Mouse (Mus musculus) liver, embryonic 14.5 days (tissue): ENCODE measurements around the gene Scrn3. TPM values are rescaled to one million over a fixed set of nuclear protein-coding genes. Genes with fewer than 3 reads are reported as not detected.

ENCODE experiments used
- ATAC-seq: fragments of 200-750 bp; cut with Nextera tagmentation; 2 replicates; pipeline ENCODE4 v1.8.0; 2017; ENCODE audit warnings: moderate number of reproducible peaks, mild to moderate bottlenecking, moderate library complexity; ENCODE audit not compliant: insufficient read depth
- DNase-seq, 3 experiments: peaks; one replicate each; pipeline ENCODE4 v3.0.0-alpha.2; 2012 to 2013; ENCODE audit warnings: low read depth in 3 of 3, low spot score in 3 of 3
- H3K27ac ChIP-seq: fragments of 300-500 bp; sonication (generic); 2 replicates; pipeline ENCODE4 v1.5.1; 2014; ENCODE audit warnings: moderate library complexity, mild to moderate bottlenecking, control low read depth, inconsistent platforms
- H3K27me3 ChIP-seq: fragments of 300-500 bp; sonication (generic); 2 replicates; pipeline ENCODE4 v1.6.1; 2014; ENCODE audit warnings: mild to moderate bottlenecking, low read length, moderate library complexity; ENCODE audit not compliant: control insufficient read depth, insufficient read depth
- H3K36me3 ChIP-seq: fragments of 300-500 bp; sonication (generic); replicated peaks from 2 replicates; pipeline ENCODE4 v1.6.1; 2014; ENCODE audit warnings: low read depth; ENCODE audit not compliant: control insufficient read depth, insufficient read depth
- H3K4me1 ChIP-seq, 2 experiments: fragments of 200-500 bp in 1 of 2; fragments of 300-500 bp in 1 of 2; sonication (generic) in 1 of 2; replicated peaks; 2 replicates each; pipeline ENCODE4 v1.6.1; 2012 to 2014; ENCODE audit warnings: antibody characterized with exemption in 1 of 2, inconsistent platforms in 1 of 2, low read length in 1 of 2; ENCODE audit not compliant: control insufficient read depth in 2 of 2, insufficient read depth in 2 of 2
- H3K4me2 ChIP-seq: fragments of 300-500 bp; sonication (generic); 2 replicates; pipeline ENCODE4 v1.6.1; 2014; ENCODE audit warnings: low read depth, mild to moderate bottlenecking, control low read depth, moderate library complexity
- H3K4me3 ChIP-seq, 2 experiments: fragments of 200-500 bp in 1 of 2; fragments of 300-500 bp in 1 of 2; sonication (generic) in 1 of 2; 2 replicates each; pipeline ENCODE4 v1.5.1; 2012 to 2014; ENCODE audit warnings: low read depth in 2 of 2, low read length in 2 of 2, mild to moderate bottlenecking in 2 of 2, control low read depth in 1 of 2, inconsistent platforms in 1 of 2, moderate library complexity in 1 of 2; ENCODE audit not compliant: insufficient read depth in 1 of 2
- H3K9ac ChIP-seq: fragments of 300-500 bp; sonication (generic); replicated peaks from 2 replicates; pipeline ENCODE4 v1.6.1; 2014; ENCODE audit warnings: mild to moderate bottlenecking, control low read depth, moderate library complexity
- H3K9me3 ChIP-seq: fragments of 300-500 bp; sonication (generic); 2 replicates; pipeline ENCODE4 v1.6.1; 2016; ENCODE audit warnings: low read length, mixed read lengths; ENCODE audit not compliant: control insufficient read depth
- CTCF ChIP-seq: IDR thresholded peaks from 2 replicates; pipeline ENCODE4 v1.5.1; 2016; ENCODE audit warnings: antibody characterized with exemption, low read depth, control low read depth
- EP300 ChIP-seq: IDR thresholded peaks from 2 replicates; pipeline ENCODE4 v1.6.1; 2016; ENCODE audit warnings: antibody characterized with exemption, low read depth
- WGBS: fragments of 180-500 bp; shearing (Covaris S2); extraction: QIAGEN DNeasy Blood & Tissue Kit; methylation state at CpG from one replicate; pipeline ENCODE4 v1.1.7; 2014; ENCODE audit not compliant: insufficient replicate concordance; 5-methylcytosine and 5-hydroxymethylcytosine counted together
- polyA plus RNA-seq, 2 experiments: library from polyadenylated mRNA; depleted of rRNA in 1 of 2; stranded (reverse) in 1 of 2; unstranded in 1 of 2; fragments of >200 nt; fragmentation: Nextera tagmentation in 1 of 2; extraction: Ambion mirVana in 1 of 2; gene quantifications; 2 replicates each; pipeline versions ENCODE4 v1.2.1 to v1.2.3; 2012 to 2014

The Scrn3 gene
- polyA plus RNA-seq, 2 experiments, result 20.1 to 22.4 TPM

DNA sequence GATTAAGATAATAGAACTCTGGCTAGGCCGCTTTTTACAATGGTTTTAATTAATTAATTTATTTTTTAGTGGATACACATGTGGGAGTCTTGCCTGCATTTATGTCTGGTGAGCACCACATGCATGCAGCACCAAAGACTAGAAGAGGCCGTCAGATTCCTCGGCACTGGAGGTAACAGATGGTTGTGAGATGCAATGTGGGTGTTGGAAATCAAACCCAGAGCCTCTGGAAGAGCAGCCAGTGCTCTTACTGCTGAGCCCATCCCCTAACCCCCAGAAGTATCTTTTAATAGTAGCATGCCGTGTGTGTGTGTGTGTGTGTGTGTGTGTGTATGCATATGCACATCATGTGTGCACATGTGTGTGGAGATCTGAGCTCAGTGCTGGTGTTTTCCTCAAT lies 32.8 kb downstream of the Scrn3 start:
- WGBS, result 83% methylated on average over 4 of the region's 4 CpGs

DNA sequence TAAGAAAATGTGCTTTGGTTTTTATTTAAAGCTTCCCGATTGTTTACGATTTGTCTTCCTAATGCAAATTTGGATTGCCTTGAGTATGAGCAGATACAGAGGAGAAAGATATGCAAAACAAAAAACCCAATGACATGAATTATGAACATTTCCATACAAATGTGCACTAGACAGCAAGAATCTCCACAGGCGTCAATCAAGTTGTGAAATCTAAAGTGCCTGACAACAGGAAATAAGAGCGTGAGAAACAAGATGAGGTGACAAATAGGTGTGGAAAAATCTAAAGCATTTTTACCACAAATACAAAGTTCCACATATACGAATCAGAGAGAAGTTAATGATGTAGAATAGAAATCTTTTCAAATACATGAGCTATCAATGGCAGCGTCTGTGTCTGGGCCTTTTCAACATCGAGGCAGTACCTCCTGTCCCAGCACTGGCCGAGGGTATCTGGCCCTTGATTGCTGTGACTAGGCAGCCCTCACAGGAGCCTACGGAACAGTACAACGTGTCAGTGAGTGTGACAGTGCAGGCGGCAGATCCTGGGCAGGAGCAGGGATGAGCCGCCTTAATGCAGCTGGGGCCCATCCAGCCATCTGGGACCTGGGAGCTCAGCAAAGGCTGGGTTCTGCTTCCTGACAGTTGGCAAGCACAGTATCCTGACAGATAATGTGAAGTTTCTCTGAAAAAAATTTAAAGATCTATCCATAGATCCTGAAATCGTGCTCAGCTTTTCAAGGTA lies 34.1 kb downstream of the Scrn3 start:
- DNase-seq, result no peak
- no peaks in the 10 kb centered on the region for H3K27me3 ChIP-seq
- TF ChIP-seq CTCF, result no peak
- TF ChIP-seq EP300, result no peak
- no peaks in the 10 kb centered on the region for H3K9me3 ChIP-seq
- ATAC-seq, result no peak
- peaks cover 0 to 4% of the 10 kb centered on the region in 2 experiments; a peak in 2 of 4 replicates for H3K4me1 ChIP-seq
- no peak overlapping the region for H3K4me3 ChIP-seq
- H3K9ac ChIP-seq, result no peak overlapping the region
- no peak overlapping the region for H3K27ac ChIP-seq
- no peaks in the 10 kb centered on the region; the same call in 1 of the 2 replicates for H3K36me3 ChIP-seq
- no peak overlapping the region for H3K4me2 ChIP-seq
- 76% methylated on average over 13 of the region's 13 CpGs for WGBS

More for the DNA sequence above, 32.8 kb downstream of the Scrn3 start:
- Histone ChIP-seq H3K9ac (no peak overlapping the region), H3K36me3 (no peaks in the 10 kb centered on the region), H3K27me3 (no peaks in the 10 kb centered on the region), H3K4me2 (no peak overlapping the region), H3K27ac (no peak overlapping the region), H3K9me3 (no peaks in the 10 kb centered on the region), H3K4me1 (no peaks in the 10 kb centered on the region), H3K4me3 (no peak overlapping the region)
- TF ChIP-seq CTCF, result no peak
- no peak for TF ChIP-seq EP300
- DNase-seq (no peak), ATAC-seq (no peak)

GRCm38 (mm10) chr2:73347136-73347535 lies 34.7 kb downstream of the Scrn3 start:
- ATAC-seq (no peak), DNase-seq (no peak)
- H3K36me3 ChIP-seq, result no peaks in the 10 kb centered on the region; the same call in 1 of the 2 replicates
- no peak overlapping the region for H3K4me3 ChIP-seq
- no peak overlapping the region for H3K4me2 ChIP-seq
- H3K4me1 ChIP-seq, result peaks cover 0 to 4% of the 10 kb centered on the region in 2 experiments; a peak in 2 of 4 replicates
- no peak for TF ChIP-seq EP300
- no peak for TF ChIP-seq CTCF
- no peak overlapping the region for H3K27ac ChIP-seq
- H3K9me3 ChIP-seq, result no peaks in the 10 kb centered on the region
- H3K27me3 ChIP-seq, result no peaks in the 10 kb centered on the region
- no peak overlapping the region for H3K9ac ChIP-seq
- 81% methylated on average over 6 of the region's 6 CpGs for WGBS

- TF ChIP-seq CTCF (no peak), EP300 (no peak)
- Histone ChIP-seq H3K27ac (no peak overlapping the region), H3K4me1 (peaks cover 0 to 4% of the 10 kb centered on the region in 2 experiments; a peak in 2 of 4 replicates), H3K4me2 (no peak overlapping the region), H3K9ac (no peak overlapping the region), H3K27me3 (no peaks in the 10 kb centered on the region), H3K9me3 (no peaks in the 10 kb centered on the region), H3K4me3 (no peak overlapping the region), H3K36me3 (no peaks in the 10 kb centered on the region; the same call in 1 of the 2 replicates)
- ATAC-seq, result no peak
- DNase-seq, result no peak
- WGBS, result 88% methylated on average over 9 of the region's 9 CpGs
Measured at GRCm38 (mm10) chr2:73347766-73348165, 35.4 kb downstream of the Scrn3 start.

DNA sequence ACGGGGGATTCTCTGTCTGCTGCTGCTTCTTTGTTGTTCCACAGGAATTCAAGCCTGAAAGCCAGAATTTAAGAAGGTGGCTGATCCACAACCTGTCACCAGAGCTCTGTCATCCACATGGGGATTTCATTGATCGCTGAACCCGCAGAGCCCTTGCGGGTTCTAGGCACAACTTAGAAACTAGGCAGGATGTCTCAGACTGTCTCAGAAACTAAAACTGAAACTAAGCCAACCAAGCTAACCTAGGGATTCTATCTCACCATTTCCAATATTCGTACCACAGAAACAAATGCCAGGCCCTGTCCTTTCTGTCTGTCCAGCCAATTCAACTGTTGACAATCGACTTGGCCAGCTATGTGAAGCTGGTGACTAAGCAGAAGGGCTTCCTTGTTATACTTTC lies 35.8 kb downstream of the Scrn3 start:
- TF ChIP-seq EP300 (no peak), CTCF (no peak)
- H3K27me3 ChIP-seq, result no peaks in the 10 kb centered on the region
- WGBS, result 87% methylated on average over 6 of the region's 6 CpGs
- no peaks in the 10 kb centered on the region for H3K9me3 ChIP-seq
- peaks cover 0 to 4% of the 10 kb centered on the region in 2 experiments; a peak in 2 of 4 replicates for H3K4me1 ChIP-seq
- no peak overlapping the region for H3K4me2 ChIP-seq
- ATAC-seq, result no peak
- DNase-seq, result no peak
- H3K36me3 ChIP-seq, result no peaks in the 10 kb centered on the region; the same call in 1 of the 2 replicates
- no peak overlapping the region for H3K4me3 ChIP-seq
- no peak overlapping the region for H3K27ac ChIP-seq
- H3K9ac ChIP-seq, result no peak overlapping the region
